Mouse (Mus musculus) left cerebral cortex, adult 18-20 months (tissue): Measurements from ENCODE around the gene Rln3. TPM values are rescaled to one million over a fixed set of nuclear protein-coding genes. Genes with fewer than 3 reads are reported as not detected.
A peak's percentile ranks its signal among the peaks of the same experiment; 100 is the strongest.

Experiments used
- DNase-seq, 2 experiments: peaks; one replicate each; pipeline ENCODE4 v3.0.0; 2021 to 2022; ENCODE audit warnings: low spot score in 2 of 2, mixed read lengths in 1 of 2
- long read RNA-seq, 2 experiments: library from polyadenylated mRNA; stranded (forward); transcript quantifications; one replicate each; pipeline ENCODE4 v2.0.0; 2021
- total RNA-seq, 2 experiments: library from RNA; stranded (reverse); gene quantifications; 2 replicates each; pipeline ENCODE4 v1.2.3; 2021

The Rln3 gene
- not detected for total RNA-seq
- long read RNA-seq, experiment 1: 0 reads
- long read RNA-seq, experiment 2: 0 reads

DNA sequence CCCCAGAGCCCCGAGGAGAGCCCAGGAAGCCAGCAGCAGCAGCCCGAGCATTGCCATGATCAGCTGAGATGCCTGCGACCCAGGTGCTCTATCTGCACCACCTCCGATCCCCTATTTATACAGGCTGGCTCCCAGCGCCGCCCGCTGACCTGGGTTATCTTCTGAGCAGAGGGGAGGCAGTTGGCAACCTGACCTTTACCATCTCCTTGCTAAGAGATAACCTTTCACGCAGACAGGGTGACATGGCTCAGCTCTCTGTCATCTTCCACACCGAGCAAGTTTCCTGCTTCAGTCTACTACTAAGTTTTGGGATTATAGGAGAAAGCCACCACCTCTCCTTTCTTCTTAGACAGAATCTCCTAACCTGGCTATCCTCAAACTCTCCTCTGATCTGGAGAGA lies at the start of gene Rln3:
TSS of gene Rln3 (minus strand) at position 101 of the 400 bp plus-strand sequence.
- DNase-seq: no peak

DNA sequence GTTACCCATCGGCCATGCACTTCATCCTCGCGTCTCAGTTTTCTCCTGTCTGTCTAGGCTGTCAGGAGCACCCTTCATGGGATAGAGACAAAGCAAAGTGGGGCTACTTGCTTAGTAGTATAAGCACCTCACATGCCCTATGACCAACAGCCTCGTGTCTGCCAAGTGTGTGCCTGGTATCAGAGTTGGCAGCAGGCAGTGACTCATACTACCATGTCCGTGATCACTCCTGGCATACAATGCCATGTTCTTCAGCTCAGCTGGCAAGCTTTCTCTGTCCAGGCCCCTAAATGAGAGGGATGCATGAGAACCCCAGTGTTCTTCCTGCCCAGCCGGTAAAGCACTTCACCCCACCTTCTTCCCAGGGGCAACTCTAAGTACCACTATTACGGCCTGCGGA lies 45.8 kb upstream of the Rln3 start:
- DNase-seq: no peak

DNA sequence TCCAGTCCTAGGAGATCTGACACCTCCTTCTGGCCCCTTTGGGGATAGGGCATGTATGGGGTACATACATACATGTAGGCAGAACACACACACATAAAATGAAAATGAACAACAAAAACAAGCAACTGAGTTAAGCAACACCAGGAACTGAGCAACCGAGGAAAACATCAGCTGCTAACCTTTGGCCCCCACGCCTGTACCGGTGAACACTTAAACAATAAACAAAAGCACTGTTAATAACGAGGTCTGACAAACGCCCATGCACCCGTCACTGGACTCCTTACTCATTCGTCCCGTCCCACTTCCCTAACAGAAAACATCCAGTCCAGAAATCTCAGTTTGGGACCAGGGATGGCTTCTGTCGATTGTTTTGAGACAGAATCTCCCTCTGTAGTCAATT lies 44.5 kb upstream of the Rln3 start:
- DNase-seq: no peak

DNA sequence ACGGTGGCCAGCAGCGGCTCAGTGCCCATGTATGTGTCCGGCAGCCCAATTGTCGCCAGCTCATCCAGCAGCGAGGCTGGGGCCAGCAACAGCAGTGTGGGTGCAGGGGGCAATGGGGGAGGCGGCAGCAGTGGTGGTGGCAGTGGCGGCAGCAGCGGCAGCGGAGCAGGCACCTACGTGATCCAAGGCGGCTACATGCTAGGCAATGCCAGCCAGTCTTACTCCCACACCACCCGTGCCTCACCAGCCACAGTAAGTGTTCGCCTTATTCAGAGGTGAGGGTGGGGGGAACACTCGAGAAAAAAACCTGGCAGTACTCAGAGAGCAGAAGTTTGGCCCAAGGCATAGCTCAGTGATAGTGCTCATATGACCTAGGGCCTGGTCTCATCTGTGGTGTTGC lies 43.0 kb upstream of the Rln3 start:
- peak in 1 of 2 experiments; percentile 49 for DNase-seq

DNA sequence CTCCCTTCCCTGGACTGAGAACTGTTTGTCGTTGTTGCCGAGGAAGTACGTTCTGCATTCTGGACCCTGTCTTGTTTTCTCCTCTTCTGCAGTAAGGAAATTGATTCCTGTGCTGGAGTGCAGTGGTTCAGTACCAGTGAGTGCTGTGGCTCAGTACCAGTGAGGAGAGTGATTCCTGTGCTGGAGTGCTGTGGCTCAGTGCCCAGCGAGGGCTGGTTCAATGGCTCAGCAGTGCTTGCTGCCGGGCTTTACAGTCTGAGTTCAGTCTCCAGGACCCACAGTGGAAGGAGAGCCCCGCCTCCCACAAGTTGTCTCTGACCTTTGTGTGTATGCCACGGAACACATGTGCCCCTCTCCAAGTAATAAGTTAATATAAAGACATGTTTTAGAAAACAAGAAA lies 42.4 kb upstream of the Rln3 start:
- DNase-seq: no peak

DNA sequence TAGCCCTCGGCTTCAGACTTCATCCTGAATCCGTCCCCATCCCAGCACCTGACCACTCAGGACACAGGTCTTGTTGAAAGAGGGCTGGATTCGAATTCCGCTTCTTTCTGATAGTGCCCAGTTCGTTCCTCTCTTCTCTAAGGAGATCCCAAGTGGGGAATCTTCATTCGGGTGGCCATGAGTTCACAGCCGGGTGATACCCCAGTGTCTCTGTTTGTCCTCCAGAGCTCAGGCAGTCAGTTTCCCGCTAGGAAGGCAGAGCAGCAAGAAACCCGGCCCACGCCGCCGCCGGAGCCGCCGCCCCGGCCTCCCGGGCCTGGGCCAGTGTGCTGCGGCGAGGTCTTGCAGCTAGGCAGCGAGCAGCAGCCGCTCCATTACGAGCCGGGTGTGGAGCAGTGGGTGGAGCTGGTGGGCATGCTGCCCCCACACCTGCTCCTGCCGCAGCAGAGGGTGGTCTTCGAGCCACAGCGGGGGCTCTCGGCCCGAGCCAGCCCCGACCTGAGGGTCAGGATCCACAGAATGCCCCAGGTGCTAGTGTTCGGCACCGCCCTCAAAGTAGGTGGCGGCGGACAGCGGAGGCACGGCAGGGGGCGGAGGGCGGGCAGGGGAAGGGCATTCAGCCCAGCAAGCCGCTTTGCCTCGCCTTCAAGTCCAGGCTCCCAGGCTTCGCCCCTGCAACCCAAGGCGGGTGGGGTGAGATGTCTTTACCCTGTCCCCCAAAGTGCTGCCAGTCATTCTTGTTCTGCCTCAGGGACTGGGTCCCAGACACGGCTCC lies 39.7 kb upstream of the Rln3 start:
- no peak for DNase-seq

DNA sequence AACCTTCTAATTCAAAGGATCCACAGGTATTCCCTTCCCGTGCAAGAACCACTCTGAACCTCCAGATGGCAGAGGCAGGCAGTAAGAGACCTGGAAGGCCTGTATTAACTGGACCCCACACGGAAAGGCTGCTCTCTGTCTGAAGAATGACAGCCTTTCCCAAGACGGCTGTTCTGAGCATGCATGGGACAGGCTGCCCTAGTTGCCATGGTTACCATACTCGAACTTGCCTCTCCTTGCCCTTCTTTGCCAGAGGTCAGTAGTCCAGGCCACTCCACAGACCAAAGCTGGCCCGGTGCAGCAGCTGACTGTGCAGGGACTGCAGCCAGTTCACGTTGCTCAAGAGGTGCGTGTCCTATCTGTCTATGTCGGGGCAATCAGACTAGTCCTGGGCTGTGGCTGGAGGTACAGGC lies 39.0 kb upstream of the Rln3 start:
- DNase-seq: no peak

DNA sequence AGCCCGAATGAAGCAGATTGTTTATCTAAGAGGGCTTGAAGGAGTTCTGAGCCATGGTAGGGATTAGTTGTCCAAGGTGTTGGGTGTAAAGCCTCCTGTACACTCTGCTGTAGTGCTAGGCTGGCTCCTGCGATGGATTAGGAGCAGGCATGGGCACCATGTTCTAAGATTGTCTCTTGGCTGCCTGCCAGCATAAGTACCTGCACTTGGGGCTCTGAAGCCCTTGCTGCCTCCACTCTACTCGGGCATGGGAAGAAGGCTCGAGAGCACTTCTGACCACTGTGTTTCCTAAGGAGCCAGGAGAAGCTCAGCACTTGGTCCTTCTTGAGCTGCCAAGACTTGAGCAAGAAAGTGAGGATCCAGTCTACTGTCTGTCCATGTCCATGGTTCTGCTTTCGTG lies 34.4 kb upstream of the Rln3 start:
- DNase-seq: no peak

DNA sequence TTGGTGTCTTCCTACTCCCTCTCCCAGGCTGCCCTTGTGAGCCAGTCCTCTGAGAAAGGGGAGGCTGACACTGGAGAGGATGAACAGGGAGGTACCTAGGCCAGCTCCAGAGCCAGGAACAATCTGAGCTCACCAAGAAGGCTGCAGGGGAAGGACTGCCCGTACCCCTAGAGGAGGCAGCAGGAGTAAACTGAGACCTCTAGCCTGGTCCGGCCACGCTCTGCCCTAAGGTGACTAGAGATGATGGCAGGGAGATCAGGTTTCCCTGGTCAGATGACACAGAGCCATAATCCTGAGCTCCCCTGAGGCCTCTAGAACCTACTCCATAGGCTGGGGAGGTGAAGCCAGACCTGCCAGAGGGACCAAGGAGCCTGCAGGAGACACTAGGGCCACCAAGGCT lies 32.0 kb upstream of the Rln3 start:
- no peak for DNase-seq

DNA sequence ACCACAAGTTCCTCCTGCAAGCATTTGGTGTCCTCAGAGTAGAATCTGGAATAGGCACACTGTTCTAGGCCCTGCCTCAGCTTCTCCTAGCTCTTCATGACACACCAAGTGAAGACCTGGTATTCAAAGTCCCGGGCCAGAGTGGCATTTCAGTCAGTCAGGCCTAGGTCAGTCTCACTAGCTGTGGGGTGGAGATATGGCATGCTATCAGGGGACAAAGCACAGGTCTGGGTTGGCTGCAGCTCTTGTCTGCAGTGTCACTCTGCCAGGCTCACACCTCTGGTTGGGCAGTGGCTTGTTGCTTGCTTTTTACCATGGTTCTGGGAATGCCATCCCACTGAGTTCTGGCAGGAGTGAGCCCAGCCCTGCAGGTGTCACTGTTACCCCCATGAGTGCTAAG lies 31.6 kb upstream of the Rln3 start:
- no peak for DNase-seq

DNA sequence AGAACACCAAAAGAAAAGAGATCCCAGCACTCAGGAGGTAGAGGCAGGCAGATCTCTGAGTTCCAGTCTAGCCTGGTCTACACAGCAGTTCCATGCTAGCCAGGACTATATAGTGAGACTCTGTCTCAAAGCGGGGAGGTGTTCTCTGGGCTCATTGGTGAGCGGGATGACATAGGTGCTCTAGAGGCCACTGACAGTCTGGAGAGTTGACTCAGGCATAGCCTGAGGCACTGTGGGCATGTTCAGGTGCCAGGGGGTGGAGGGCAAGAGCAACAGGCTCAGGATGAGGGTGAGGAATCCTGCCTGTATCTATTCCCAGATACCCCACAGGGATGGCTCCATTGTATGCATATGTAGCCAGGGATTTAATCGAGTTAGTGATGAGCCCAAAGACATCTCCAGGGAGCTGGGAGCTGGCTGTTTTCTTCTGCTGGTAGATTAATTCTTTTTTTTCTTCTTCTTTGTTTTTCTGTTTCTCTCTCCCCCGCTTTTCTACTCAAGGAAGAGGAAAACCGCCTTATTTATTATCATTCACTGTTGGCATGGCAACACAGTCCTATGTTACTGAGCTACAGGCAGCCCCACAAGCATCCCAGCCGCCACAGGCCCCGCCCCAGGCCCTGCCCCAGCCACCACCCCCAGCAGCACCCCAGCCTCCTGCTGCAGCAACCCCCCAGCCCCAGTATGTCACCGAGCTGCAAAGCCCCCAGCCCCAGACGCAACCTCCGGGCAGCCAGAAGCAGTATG lies 28.6 kb upstream of the Rln3 start:
- DNase-seq: no peak

DNA sequence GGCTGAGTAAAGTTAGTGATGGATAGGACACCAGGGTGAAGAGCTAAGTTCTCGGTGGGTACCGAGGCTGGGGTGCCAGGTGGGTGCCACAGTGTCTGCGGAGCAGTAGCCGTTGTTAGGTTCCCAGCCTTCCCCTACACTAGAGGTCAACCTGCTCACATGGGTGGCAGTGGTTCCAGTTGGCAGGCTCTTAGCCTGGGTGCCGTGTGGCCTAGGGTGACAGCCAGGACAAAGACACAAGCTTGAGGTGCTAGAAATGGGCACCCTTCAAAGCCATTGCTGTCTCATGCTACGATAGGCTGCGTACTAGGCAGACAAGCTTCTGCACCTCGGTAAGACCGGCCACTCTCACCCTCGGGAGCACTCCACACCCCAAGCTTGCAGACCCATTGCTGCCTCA lies 27.5 kb upstream of the Rln3 start:
- no peak for DNase-seq

DNA sequence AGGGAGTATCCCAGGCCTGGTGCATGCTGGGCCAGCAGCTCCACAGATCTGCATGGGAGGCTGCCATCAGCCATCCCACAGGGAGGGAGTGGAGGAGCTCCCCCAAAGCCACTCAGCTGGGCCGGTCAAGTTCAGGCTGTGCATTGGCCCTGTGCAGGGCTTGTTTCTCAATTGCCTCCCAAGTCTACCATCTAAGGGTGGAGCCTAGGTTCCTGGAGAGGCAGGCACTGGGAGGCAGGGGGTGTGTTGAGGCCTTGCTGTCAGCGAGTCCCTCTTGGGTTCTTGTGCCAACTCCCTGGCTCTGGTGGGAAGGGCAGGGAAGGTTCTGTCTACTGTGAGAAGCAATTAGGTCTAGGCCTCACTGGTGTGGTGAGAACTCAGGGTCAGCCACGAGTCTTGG lies 27.1 kb upstream of the Rln3 start:
- DNase-seq: no peak

DNA sequence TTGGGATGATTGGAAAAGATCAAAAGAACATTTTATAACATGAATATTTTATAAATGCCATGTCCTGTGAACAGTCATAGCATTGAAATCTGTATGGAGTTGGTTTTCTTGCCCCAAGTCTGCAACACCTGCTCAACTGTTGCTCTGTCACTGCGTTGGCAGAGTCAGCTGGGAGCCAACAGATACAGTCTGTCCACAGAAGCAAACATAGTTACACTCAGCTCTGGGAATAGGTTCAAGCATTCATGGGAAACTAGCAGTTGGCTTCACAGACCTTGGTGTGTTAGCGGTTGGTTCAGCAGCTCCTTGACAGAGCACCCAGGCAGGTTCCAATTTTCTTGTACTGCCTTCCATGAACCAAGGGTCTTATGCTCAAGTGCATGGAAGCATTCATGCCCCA lies 25.9 kb upstream of the Rln3 start:
- peak; percentile 51 to 64 for DNase-seq

DNA sequence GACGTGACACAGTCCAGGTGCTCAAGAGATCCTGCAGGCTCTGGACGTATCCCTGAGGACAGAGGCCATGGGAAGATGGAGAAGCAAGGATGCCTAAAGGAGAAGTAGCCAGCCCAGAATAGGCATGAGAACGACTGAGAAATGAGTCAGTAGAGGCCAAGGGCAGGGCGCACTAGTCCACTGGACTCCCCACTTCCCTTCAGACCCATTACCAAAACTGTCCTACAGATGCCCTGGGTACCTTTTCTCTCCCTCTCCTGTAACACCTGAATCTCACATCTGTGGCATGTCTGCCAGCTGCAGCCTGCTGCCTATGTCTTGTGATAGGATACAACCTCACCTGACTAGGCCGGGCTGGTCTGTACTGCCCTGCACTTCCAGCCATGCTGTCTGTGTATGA lies 25.4 kb upstream of the Rln3 start:
- DNase-seq: no peak

DNA sequence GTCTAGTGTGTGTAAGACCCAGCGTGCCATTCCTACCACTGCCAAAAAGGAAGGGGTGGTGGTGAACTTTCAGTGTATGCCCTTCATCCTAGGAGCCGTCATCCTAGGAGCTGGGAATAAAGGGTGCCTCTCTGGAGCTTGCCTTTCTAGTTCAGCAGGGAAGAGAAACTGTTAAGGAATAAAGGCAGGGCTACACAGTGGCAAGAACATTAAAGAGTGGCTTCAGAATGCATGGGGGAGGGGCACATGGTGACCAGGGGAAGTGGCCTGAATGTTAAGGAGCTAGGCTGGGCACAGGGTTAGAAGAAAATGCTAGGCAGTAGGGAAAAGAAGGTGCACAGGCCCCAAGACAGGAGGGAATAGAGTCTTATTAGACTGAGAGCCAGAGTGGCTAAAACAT lies 24.9 kb upstream of the Rln3 start:
- no peak for DNase-seq

DNA sequence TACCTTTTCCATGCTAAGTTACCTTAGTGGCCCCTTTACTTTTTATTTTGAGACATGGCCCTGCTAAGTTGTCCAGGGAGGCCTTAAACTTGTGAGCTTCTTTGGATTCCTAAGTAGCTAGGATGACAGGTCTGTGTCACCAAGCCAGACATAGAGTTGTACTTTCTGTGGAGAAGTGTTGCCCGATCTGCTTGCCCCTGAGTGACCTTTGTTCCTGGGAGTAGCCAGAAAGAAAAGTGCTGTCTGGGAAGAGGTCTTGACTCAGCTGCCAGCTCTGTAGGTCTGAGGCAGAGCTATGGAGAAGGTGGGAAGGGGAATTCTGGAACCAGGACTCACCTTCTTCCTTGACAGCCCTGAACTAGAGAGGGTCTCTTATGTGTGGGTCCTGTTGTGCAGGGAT lies 24.4 kb upstream of the Rln3 start:
- no peak for DNase-seq

DNA sequence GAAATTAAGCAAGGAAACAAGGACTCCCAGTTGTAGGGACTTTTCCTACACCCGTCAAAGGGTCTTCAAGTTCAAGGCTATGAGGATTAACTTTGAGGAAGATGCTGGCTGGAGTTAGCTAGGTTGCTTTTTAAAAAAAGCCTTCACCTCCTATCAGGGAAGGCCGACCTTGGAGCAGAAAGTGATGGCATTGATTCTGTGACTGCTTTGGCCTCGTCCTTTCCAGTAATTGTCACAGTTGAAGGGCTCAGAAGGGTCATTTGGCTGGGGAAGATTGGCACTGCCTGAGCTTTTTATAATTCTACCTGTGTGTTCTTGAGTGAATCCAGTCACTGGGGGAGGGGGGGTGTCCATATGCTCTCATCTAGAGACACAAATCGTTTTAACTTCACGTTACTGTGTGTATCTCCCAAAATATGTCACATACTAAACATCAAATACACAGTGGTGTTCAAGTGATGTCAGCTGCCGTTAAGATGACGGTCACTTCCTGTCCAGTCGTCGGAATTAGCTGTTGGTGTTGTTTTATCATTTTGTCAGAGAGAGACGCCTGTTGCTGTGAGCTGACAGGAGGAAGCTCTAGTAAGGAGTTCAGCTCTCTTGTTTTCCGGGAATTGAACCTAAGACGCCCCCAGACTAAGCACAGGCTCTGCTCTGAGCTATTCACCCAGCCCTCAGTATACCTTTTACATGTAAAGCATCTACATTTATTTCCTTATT lies 23.7 kb upstream of the Rln3 start:
- no peak for DNase-seq

DNA sequence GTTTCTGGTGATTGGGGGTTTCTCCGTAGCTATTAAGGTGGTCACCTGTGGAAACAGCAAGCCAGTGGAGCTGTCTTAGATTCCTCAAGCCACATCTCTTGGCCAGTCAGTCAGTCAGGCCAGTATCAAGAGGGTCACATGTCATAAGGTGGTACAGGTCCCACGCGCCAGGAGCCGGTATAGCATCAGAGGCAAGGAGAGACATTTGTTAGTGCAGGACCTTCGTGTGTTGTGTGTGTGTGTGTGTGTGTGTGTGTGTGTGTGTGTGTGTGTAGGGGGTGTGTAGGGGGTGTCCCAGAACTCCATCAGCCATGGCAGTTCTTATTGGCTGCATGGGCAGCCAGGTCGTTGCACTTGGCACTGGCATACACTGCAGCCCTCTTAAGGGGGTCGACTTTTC lies 23.1 kb upstream of the Rln3 start:
- DNase-seq: no peak

DNA sequence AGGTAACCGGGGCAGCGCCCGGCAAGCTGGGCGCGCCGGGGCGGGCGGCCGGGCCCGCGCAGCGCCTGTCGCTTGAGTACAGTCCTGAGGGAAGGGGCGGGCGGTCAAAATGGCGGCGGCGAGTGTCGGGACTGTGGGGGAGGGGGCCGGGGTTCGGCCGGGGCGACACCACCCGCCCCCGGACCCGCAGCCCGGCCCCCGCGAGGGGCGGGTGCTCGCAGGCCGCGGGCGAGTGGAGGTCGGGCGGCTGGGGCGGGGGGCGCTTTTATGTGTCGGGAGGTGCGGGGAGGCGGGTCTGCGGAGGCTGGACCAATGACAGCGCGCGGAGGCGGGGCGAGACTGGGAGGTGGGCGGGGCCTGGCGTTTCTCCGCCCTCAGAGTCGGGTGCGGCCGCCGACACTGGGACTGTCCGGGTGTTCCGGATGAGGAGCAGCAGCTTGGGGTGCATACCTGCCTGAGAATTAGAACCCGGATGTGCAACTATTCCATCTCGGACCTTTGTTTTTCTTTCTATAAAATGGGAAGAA lies 22.3 kb upstream of the Rln3 start:
- peak; percentile 94 to 96 for DNase-seq

DNA sequence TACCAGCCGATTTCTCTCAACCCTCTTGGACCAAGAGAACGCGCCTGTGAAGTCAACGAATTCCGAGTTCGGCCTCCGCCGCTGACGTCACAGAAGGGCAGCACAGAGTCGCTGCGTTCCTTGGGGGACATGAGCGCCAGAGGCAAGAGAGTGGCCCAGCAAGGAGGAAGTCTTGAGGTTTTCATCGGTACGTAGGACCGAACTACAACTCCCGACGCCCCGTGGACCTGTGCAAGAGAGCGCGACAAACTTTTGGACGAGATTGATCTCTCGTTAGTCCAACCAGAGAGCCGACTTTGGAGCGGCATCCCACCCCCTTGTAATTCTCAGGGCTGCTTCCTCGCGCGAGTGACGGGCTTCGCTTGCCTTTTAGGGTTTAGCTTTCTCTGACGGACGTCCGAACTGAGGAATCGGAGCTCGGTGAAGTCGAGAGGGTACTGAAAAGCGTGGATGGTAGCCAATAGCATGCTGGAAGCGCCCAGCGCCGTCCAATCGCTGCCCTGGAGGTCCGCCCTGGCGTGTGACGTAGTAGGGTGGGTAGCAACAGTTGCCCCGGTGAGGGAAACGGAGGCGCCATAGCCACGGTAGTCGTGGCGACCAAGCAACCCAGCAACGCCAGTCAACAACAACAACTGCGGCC lies 21.6 kb upstream of the Rln3 start, which contains the start of gene Rfx1:
TSS of gene Rfx1 (plus strand) at position 544 of the 640 bp plus-strand sequence.
- peak; percentile 98 to 99 for DNase-seq
